Mouse (Mus musculus): ENCODE measurements around the gene Opcml. TPM values are rescaled to one million over a fixed set of nuclear protein-coding genes. Genes with fewer than 3 reads are reported as not detected.

Gene Opcml
- total RNA-seq, 1 experiment: 0.49 TPM

GRCm38 (mm10) chr9:28822466-28822865 is 1031.9 kb downstream of the Opcml start:
- TF ChIP-seq CHD2 (IDR thresholded peaks at IDR 0.05; ENCODE audit: low read depth, low read length) (no peak), MAFK (IDR thresholded peaks at IDR 0.05; ENCODE audit: insufficient read depth, low read depth, low read length) (no peak), ZC3H11A (IDR thresholded peaks at IDR 0.05; ENCODE audit: borderline replicate concordance, low read depth, low read length) (no peak), HCFC1 (IDR thresholded peaks at IDR 0.05; ENCODE audit: borderline replicate concordance, insufficient read depth, low read length) (no peak), ZNF384 (IDR thresholded peaks at IDR 0.05; ENCODE audit: low read depth, low read length) (no peak)
- Histone ChIP-seq H3K27ac (ENCODE audit: insufficient read depth, low read depth, low read length, poor library complexity, severe bottlenecking) (no peak overlapping the region), H3K36me3 (ENCODE audit: control insufficient read depth, insufficient read depth, low read length, poor library complexity, severe bottlenecking) (no peaks in the 10 kb centered on the region), H3K4me3 (ENCODE audit: insufficient read depth in 1 of 2, low read depth in 1 of 2, low read length in 2 of 2, poor library complexity in 1 of 2, severe bottlenecking in 1 of 2) (no peak overlapping the region), H3K9ac (ENCODE audit: insufficient read depth, low read depth, low read length, poor library complexity, severe bottlenecking) (no peak overlapping the region), H3K4me1 (ENCODE audit: control insufficient read depth in 2 of 2, insufficient read depth in 2 of 2, low read length in 2 of 2, poor library complexity in 1 of 2) (no peaks in the 10 kb centered on the region), H3K9me3 (ENCODE audit: control insufficient read depth, insufficient read depth, low read depth, low read length) (no peaks in the 10 kb centered on the region)
- DNase-seq (ENCODE audit: low read depth, low spot score): no peak
- in situ Hi-C loops (cut with MboI; ENCODE audit: low sequenced_read_pairs in 2 of 2, unreplicated experiment in 2 of 2): no loop called here

GRCm38 (mm10) chr9:28825821-28826220 is 1035.2 kb downstream of the Opcml start:
- H3K4me3 ChIP-seq (ENCODE audit: insufficient read depth in 1 of 2, low read depth in 1 of 2, low read length in 2 of 2, poor library complexity in 1 of 2, severe bottlenecking in 1 of 2): no peak overlapping the region
- H3K9me3 ChIP-seq (ENCODE audit: control insufficient read depth, insufficient read depth, low read depth, low read length): no peaks in the 10 kb centered on the region
- no peak for DNase-seq (ENCODE audit: low read depth, low spot score)
- H3K36me3 ChIP-seq (ENCODE audit: control insufficient read depth, insufficient read depth, low read length, poor library complexity, severe bottlenecking): no peaks in the 10 kb centered on the region
- TF ChIP-seq CHD2 (IDR thresholded peaks at IDR 0.05; ENCODE audit: low read depth, low read length) (no peak), MAFK (IDR thresholded peaks at IDR 0.05; ENCODE audit: insufficient read depth, low read depth, low read length) (no peak), ZC3H11A (IDR thresholded peaks at IDR 0.05; ENCODE audit: borderline replicate concordance, low read depth, low read length) (no peak), HCFC1 (IDR thresholded peaks at IDR 0.05; ENCODE audit: borderline replicate concordance, insufficient read depth, low read length) (no peak), ZNF384 (IDR thresholded peaks at IDR 0.05; ENCODE audit: low read depth, low read length) (no peak)
- no peaks in the 10 kb centered on the region for H3K4me1 ChIP-seq (ENCODE audit: control insufficient read depth in 2 of 2, insufficient read depth in 2 of 2, low read length in 2 of 2, poor library complexity in 1 of 2)
- H3K27ac ChIP-seq (ENCODE audit: insufficient read depth, low read depth, low read length, poor library complexity, severe bottlenecking): no peak overlapping the region
- H3K9ac ChIP-seq (ENCODE audit: insufficient read depth, low read depth, low read length, poor library complexity, severe bottlenecking): no peak overlapping the region
- in situ Hi-C loops (cut with MboI; ENCODE audit: low sequenced_read_pairs in 2 of 2, unreplicated experiment in 2 of 2): no loop called here

- Histone ChIP-seq H3K9ac (ENCODE audit: insufficient read depth, low read depth, low read length, poor library complexity, severe bottlenecking) (no peak overlapping the region), H3K9me3 (ENCODE audit: control insufficient read depth, insufficient read depth, low read depth, low read length) (no peaks in the 10 kb centered on the region), H3K4me1 (ENCODE audit: control insufficient read depth in 2 of 2, insufficient read depth in 2 of 2, low read length in 2 of 2, poor library complexity in 1 of 2) (no peaks in the 10 kb centered on the region), H3K27ac (ENCODE audit: insufficient read depth, low read depth, low read length, poor library complexity, severe bottlenecking) (no peak overlapping the region), H3K36me3 (ENCODE audit: control insufficient read depth, insufficient read depth, low read length, poor library complexity, severe bottlenecking) (no peaks in the 10 kb centered on the region), H3K4me3 (ENCODE audit: insufficient read depth in 1 of 2, low read depth in 1 of 2, low read length in 2 of 2, poor library complexity in 1 of 2, severe bottlenecking in 1 of 2) (no peak overlapping the region)
- TF ChIP-seq HCFC1 (IDR thresholded peaks at IDR 0.05; ENCODE audit: borderline replicate concordance, insufficient read depth, low read length): no peak
- no peak for TF ChIP-seq ZNF384 (IDR thresholded peaks at IDR 0.05; ENCODE audit: low read depth, low read length)
- TF ChIP-seq CHD2 (IDR thresholded peaks at IDR 0.05; ENCODE audit: low read depth, low read length): no peak
- TF ChIP-seq MAFK (IDR thresholded peaks at IDR 0.05; ENCODE audit: insufficient read depth, low read depth, low read length): no peak
- TF ChIP-seq ZC3H11A (IDR thresholded peaks at IDR 0.05; ENCODE audit: borderline replicate concordance, low read depth, low read length): no peak
- in situ Hi-C loops (cut with MboI; ENCODE audit: low sequenced_read_pairs in 2 of 2, unreplicated experiment in 2 of 2): no loop called here
- DNase-seq (ENCODE audit: low read depth, low spot score): no peak
These were observed 1055.5 kb downstream of the Opcml start for GRCm38 (mm10) chr9:28845961-28846570.

DNA sequence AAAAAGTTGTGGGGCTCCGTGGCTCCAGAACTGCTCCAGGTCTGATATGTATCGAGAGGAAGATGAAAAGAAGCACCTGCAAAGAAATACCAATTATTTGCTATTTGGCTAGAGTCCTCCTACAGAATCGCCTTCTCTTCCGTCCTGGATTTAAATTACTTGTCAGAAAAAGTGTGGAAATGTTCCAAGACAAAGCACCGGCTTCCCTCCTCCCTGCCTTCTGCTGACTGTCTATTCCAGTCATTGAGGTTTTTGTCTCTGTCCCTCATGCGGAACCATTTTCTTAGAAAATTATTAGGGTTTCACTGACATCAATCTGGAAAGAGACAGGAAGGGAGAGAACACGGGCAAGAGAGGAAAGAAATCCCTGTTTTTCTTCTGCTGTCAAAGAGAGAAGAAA is 1065.3 kb downstream of the Opcml start:
- DNase-seq (ENCODE audit: low read depth, low spot score): no peak
- no peaks in the 10 kb centered on the region for H3K36me3 ChIP-seq (ENCODE audit: control insufficient read depth, insufficient read depth, low read length, poor library complexity, severe bottlenecking)
- H3K9ac ChIP-seq (ENCODE audit: insufficient read depth, low read depth, low read length, poor library complexity, severe bottlenecking): no peak overlapping the region
- in situ Hi-C loops (cut with MboI; ENCODE audit: low sequenced_read_pairs in 2 of 2, unreplicated experiment in 2 of 2): no loop called here
- TF ChIP-seq HCFC1 (IDR thresholded peaks at IDR 0.05; ENCODE audit: borderline replicate concordance, insufficient read depth, low read length): no peak
- H3K4me3 ChIP-seq (ENCODE audit: insufficient read depth in 1 of 2, low read depth in 1 of 2, low read length in 2 of 2, poor library complexity in 1 of 2, severe bottlenecking in 1 of 2): no peak overlapping the region
- no peaks in the 10 kb centered on the region for H3K4me1 ChIP-seq (ENCODE audit: control insufficient read depth in 2 of 2, insufficient read depth in 2 of 2, low read length in 2 of 2, poor library complexity in 1 of 2)
- H3K9me3 ChIP-seq (ENCODE audit: control insufficient read depth, insufficient read depth, low read depth, low read length): no peaks in the 10 kb centered on the region
- no peak overlapping the region for H3K27ac ChIP-seq (ENCODE audit: insufficient read depth, low read depth, low read length, poor library complexity, severe bottlenecking)

DNA sequence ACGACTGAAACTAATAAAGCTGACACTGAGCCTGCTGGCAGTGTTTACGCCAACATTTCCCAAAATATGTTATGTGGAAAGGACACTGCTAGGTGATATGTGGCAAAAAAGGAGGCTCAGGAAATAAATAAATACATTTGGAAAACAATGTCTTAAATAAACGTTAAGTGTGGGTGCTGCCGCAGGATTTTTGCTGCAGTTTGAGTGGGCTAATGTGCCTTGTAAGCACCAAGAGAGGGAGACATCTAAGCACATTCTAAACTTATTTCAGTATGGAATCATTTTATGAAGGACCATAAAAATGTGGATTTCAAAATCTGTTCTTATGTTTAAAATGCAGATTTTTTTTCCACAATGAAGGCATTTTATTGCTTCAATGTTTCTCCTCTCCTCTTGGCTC is 1071.4 kb downstream of the Opcml start:
- Histone ChIP-seq H3K4me3 (ENCODE audit: insufficient read depth in 1 of 2, low read depth in 1 of 2, low read length in 2 of 2, poor library complexity in 1 of 2, severe bottlenecking in 1 of 2) (no peak overlapping the region), H3K9ac (ENCODE audit: insufficient read depth, low read depth, low read length, poor library complexity, severe bottlenecking) (no peak overlapping the region), H3K4me1 (ENCODE audit: control insufficient read depth in 2 of 2, insufficient read depth in 2 of 2, low read length in 2 of 2, poor library complexity in 1 of 2) (no peaks in the 10 kb centered on the region), H3K27ac (ENCODE audit: insufficient read depth, low read depth, low read length, poor library complexity, severe bottlenecking) (no peak overlapping the region), H3K36me3 (ENCODE audit: control insufficient read depth, insufficient read depth, low read length, poor library complexity, severe bottlenecking) (no peaks in the 10 kb centered on the region), H3K9me3 (ENCODE audit: control insufficient read depth, insufficient read depth, low read depth, low read length) (no peaks in the 10 kb centered on the region)
- DNase-seq (ENCODE audit: low read depth, low spot score): no peak
- in situ Hi-C loops (cut with MboI; ENCODE audit: low sequenced_read_pairs in 2 of 2, unreplicated experiment in 2 of 2): no loop called here
- TF ChIP-seq HCFC1 (IDR thresholded peaks at IDR 0.05; ENCODE audit: borderline replicate concordance, insufficient read depth, low read length) (no peak), CHD2 (IDR thresholded peaks at IDR 0.05; ENCODE audit: low read depth, low read length) (no peak), ZNF384 (IDR thresholded peaks at IDR 0.05; ENCODE audit: low read depth, low read length) (no peak), ZC3H11A (IDR thresholded peaks at IDR 0.05; ENCODE audit: borderline replicate concordance, low read depth, low read length) (no peak), MAFK (IDR thresholded peaks at IDR 0.05; ENCODE audit: insufficient read depth, low read depth, low read length) (no peak)
